Mouse (Mus musculus) brown adipose tissue, adult 24 weeks (tissue): ENCODE results near the gene Slc15a1. TPM values are rescaled to one million over a fixed set of nuclear protein-coding genes. Genes with fewer than 3 reads are reported as not detected.

ENCODE experiments used
- H3K27ac ChIP-seq: fragments of 200-500 bp; replicated peaks from 2 replicates; pipeline ENCODE4 v1.5.1; 2012; ENCODE audit warnings: low read depth, mild to moderate bottlenecking, low read length
- H3K4me1 ChIP-seq: fragments of 200-500 bp; 2 replicates; pipeline ENCODE4 v1.6.1; 2012; ENCODE audit warnings: low read length, mixed read lengths; ENCODE audit not compliant: control insufficient read depth, insufficient read depth, insufficient read length
- H3K4me3 ChIP-seq: fragments of 200-500 bp; 2 replicates; pipeline ENCODE4 v1.5.1; 2012; ENCODE audit warnings: low read depth, mild to moderate bottlenecking, low read length, moderate library complexity; ENCODE audit not compliant: insufficient read depth
- polyA plus RNA-seq: library from polyadenylated mRNA; stranded (reverse); fragments of >200 nt; gene quantifications from 2 replicates; pipeline ENCODE4 v1.2.4, GENCODE M21; 2012; ENCODE audit not compliant: missing spikeins, insufficient read depth, insufficient read length

The Slc15a1 gene
- polyA plus RNA-seq, 1 experiment = not detected

DNA sequence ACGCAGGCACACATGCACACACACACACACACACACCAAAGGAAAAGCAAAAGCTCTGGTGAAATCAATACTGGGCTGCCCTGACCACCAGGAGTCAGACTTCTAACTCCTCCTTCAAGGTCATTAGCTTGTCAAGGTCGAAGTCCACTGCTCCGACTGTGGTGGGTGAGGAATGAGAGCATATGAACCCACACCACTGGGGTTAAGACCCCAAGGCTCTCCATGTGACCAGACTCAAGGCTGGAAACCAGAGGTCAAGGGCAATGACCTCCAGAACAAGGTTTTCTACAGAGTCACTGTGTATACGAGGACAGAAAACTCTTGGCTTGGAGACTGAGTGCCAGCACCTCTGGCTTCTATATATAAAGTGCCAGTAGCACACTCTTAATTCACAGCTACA lies 31.2 kb downstream of the Slc15a1 start:
- Histone ChIP-seq H3K4me3 (no peak overlapping the region), H3K27ac (no peak overlapping the region), H3K4me1 (no peaks in the 10 kb centered on the region)

DNA sequence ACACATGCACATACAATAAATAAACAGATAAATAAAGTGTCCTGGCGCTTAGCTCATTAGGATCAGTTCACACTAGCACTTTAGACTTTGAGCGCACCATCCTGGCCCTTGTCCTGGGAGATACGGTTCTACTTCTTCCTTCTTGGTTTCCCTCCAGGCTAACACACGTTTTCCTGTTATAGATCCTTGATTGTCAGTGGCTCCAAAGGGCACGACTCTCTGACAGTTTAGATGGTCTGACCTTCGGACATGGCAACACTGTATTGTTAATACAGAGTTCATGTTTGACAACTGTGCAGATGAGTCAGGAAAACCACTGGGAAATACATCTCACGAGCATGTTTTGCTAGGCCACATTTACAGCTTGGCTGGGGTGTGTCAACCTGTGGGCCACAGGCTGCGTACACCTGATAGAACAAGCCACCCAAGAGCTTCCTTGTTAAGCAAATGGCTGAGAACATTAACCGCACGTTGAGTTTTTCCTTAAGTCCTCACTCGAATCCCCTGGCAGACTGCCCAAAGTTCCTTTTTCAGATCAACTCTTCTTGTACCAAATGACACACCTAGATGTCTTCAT lies 33.4 kb downstream of the Slc15a1 start:
- Histone ChIP-seq H3K27ac (no peak overlapping the region), H3K4me1 (no peaks in the 10 kb centered on the region), H3K4me3 (no peak overlapping the region)

DNA sequence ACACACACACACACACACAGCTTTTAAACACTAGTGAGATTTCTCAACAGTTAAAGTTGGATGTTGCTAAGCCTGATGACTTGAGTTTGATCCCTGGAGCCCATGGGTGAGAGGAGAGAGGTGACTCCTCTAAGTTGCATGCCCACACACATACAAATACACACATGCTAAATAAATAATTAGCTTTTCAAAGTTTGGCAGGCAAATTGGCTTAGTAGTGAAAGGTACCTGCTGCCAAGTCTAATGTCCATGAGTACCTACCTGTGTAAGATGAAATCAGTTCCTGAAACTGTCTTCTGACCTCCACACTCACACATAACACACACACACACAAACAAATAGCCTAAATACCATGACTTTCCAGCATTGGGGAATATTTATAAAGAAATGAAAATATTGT lies 35.5 kb downstream of the Slc15a1 start:
- H3K4me1 ChIP-seq = no peaks in the 10 kb centered on the region
- H3K27ac ChIP-seq = no peak overlapping the region
- H3K4me3 ChIP-seq = no peak overlapping the region

DNA sequence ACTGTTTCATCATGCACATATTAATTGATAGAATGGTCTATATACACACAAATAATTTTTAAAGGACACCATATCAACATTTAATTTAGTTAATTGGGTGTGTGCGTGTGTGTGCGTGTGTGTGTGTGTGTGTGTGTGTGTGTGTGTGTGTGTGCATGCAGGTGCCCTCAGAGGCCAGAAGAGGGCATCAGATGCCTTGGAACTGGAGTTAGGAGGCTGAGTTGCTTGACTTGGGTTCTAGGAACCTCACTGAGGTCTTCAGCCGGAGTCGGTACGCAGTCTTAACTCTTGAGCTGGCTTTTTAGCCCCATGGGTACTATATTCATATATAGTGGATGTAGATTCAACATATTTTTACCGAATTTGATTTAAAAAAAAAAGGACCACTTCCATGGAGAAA lies 37.4 kb downstream of the Slc15a1 start:
- H3K4me3 ChIP-seq = no peak overlapping the region
- no peaks in the 10 kb centered on the region for H3K4me1 ChIP-seq
- H3K27ac ChIP-seq = no peak overlapping the region

DNA sequence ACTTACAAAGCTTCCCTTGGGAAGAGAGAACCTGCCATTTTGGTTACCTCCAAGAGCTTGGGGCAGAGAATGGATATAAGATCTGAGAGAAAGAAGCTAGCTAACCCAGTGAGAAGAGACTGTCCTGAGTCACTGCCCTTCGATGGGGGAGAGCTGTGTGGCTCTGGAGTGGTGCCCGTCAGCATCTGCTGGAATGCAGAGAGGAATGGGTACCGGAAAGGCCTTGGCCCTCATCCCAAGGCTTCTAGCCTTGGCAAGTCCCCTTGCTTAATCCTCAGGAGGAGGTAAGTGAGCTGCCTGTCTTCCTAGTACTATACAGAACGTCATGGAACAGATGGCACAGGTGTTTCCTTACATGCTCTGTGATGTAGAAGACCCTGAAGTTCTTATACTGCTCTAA lies 38.6 kb downstream of the Slc15a1 start:
- Histone ChIP-seq H3K27ac (no peak overlapping the region), H3K4me1 (no peaks in the 10 kb centered on the region), H3K4me3 (no peak overlapping the region)

DNA sequence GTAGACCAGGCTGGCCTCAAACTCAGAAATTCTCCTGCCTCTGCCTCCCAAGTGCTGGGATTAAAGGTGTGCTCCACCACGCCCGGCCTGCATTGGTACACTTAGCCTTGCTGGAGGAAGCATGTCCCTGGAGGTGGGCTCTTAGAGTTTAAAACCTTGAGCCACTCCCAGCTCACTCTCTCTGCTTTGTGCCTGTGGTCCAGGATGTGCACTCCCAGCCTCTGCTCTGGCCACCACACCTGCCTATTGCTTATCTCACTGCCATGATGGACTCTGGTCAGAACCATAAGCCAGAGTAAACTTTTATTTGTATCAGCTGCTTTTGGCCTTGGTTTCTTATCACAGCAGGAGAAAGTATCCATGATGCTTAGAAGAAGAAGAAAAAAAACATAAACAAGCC lies 40.7 kb downstream of the Slc15a1 start:
- Histone ChIP-seq H3K4me1 (no peaks in the 10 kb centered on the region), H3K4me3 (no peak overlapping the region), H3K27ac (no peak overlapping the region)

DNA sequence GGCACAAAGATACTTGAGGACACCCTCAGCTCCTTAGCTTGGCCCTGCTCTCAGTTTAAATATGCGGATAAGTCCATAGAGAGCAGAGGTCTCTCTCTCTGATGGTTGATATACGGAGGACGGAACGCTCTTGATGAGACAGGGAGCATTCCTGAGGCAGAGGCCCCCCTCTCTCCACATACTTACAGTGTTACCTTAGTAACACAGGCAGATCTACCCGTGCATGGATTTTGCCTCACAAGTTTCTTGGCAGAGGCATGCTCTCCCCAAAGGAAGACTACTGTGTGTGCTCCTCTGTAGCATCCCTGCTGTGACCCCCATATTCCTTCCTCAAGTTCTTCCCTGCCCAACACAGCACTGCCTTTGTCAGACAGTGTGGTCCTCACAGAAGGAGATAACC lies 42.3 kb downstream of the Slc15a1 start:
- Histone ChIP-seq H3K4me3 (no peak overlapping the region), H3K4me1 (no peaks in the 10 kb centered on the region), H3K27ac (no peak overlapping the region)

DNA sequence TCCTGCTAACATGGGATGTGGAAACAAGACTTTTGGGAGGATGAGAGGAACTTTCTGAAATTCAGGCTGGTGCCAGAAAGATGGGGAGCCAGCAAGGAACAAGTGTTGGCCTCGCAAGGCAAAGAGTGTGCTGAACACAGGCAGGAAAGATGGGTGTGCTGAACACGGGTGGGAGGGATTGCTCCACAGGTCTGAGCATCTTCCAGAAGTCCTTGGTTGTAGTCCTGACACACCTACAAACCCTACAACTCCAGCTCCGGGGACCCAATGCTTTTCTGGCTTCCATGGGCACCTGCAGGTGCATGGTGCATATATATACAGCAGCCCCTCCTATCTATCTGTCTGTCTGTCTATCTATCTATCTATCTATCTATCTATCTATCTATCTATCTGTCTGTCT lies 44.1 kb downstream of the Slc15a1 start:
- Histone ChIP-seq H3K4me1 (no peaks in the 10 kb centered on the region), H3K27ac (no peak overlapping the region), H3K4me3 (no peak overlapping the region)

DNA sequence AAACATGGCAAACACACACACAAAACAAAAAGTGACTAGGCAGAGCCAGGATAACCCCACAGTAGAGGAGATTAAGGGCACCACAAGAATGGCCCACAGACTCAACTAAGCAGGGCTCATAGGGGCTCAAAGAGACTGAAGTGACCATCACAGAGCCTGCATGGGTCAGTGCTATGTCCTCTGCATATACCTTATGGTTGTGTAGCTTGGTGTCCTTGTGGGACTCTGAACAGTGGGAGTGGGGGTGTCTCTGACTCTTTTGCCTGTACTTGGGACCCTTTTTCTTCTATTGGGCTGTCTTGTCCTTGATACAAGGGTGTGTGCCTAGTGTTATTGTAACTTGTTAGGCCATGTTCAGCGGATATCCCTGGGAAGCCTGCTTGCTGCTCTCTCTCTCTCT lies 46.5 kb downstream of the Slc15a1 start:
- Histone ChIP-seq H3K4me3 (no peak overlapping the region), H3K27ac (no peak overlapping the region), H3K4me1 (no peaks in the 10 kb centered on the region)

DNA sequence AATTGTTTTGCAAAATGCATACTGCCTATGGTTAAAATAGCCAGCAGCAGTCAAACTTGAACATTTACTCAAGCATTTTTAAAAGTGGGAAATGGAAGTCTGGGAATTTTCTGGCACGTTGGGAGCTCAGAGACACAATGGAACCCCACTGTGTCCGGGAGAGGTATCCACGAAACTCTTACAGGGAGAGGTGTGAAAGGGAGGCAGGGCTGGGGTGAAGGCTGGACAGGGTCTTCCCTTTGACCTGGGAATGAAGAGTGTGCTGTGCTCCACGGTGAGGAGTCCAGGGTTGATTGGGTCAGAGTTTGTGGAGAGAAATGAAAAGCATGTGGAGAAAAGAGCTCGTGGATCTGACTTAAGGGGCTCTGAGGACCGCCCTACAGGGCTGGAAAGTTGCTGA lies 47.5 kb downstream of the Slc15a1 start:
- H3K4me3 ChIP-seq = no peak overlapping the region
- H3K27ac ChIP-seq = no peak overlapping the region
- no peaks in the 10 kb centered on the region for H3K4me1 ChIP-seq

DNA sequence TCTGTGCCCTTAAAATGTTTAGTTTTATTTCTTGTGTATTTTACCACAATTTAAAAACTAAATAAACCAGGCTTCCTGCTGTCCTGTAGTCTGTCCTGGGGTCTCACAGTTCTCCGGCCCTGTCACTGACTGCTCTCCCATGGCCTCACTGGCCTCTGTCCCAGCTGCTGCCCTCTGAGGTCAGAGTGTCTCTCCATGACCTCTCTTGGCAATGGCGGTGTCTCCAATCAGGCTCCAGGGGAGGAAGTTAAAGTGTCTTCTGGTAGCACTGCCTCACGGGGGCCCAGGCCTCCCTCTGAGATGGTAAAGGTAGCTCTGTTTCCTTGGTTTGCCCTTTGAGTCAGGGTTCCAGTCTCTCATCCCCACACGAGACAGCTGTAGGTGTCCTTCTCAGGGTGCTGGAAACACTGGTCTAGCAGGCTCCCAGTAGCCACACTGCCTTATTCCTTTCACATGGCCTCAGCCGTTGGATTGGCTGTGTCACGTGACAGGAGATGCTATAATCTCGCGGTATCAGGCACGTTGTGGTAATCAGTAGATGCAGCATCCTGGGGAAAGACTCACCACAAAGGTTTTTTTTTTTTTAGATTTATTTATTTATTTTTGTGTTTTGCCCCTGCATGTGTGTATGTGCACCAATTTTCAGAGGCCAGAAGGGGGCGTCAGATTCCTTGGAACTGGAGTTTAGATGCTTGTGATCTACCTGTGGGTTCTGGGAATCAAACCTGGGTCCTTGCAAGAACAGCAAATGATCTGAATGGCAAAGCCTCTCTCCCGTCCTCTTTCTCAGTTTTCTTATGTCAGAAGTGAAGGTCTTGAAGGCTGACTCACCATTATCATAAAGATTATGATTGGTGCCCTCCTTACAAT lies 48.4 kb downstream of the Slc15a1 start:
- Histone ChIP-seq H3K4me1 (no peaks in the 10 kb centered on the region), H3K27ac (no peak overlapping the region), H3K4me3 (no peak overlapping the region)

DNA sequence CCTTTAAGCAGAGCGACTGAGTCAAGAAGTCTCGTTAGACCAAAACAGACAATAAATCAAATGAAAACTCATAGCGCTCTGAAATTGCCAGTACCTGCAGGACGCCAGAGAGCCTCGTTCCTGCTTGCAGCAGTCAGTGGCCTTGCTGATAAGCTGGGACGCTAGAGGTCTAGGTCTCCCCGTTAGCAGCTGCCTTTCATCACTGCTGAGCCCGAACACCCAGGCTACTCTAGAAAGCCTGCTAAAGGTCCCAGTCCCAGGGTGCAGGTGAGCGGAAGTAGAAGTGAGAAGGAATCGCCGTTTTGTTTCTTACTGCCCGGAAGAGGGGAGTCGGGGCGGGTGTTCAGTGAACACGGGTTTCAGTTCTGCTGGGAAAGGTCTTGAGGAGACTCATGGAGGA lies 49.1 kb downstream of the Slc15a1 start:
- no peak overlapping the region for H3K27ac ChIP-seq
- no peaks in the 10 kb centered on the region for H3K4me1 ChIP-seq

DNA sequence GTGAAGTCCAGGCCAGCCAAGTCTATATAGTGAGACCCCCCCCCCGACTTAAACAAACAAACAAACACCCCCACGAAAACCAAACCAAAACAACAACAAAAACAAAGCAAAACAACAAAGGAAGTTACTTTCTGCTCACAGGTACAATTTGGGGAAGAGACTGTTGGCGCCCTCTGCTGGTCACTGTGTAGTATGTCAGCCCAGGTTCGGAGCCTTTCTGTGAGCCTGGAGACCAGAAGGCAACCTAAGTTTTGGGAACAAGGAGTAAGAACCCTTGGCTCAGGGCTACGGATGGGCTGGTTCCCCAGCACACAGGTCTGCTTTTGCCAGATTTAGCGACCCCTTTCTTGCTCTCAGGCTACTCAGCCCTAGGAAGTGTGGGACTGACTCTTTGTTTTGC lies 49.5 kb downstream of the Slc15a1 start:
- Histone ChIP-seq H3K27ac (no peak overlapping the region), H3K4me1 (no peaks in the 10 kb centered on the region; the same call in 1 of the 2 replicates), H3K4me3 (no peak overlapping the region)

More for the DNA sequence above, 49.1 kb downstream of the Slc15a1 start:
- H3K4me3 ChIP-seq = no peak overlapping the region

DNA sequence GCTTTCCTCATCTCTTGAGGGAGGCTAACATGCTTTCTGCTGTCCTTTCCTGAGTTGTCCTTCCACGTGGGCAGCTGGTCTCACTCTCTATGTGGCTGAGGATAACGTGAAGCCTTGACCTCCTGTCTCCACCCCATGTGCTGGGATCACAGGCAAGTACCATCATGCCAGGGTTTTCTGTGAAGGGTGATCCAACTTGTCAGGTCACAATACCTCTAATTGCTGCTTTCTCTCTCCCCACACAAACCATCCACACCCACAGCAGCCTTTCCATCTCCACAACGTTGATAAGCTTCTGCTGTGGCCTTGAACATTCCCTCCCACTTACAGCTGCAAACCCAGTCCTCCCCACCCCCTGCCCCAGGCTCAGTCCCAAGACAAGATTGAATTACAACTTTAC lies 51.9 kb downstream of the Slc15a1 start:
- Histone ChIP-seq H3K4me1 (no peaks in the 10 kb centered on the region; the same call in 1 of the 2 replicates), H3K27ac (no peak overlapping the region), H3K4me3 (no peak overlapping the region)

DNA sequence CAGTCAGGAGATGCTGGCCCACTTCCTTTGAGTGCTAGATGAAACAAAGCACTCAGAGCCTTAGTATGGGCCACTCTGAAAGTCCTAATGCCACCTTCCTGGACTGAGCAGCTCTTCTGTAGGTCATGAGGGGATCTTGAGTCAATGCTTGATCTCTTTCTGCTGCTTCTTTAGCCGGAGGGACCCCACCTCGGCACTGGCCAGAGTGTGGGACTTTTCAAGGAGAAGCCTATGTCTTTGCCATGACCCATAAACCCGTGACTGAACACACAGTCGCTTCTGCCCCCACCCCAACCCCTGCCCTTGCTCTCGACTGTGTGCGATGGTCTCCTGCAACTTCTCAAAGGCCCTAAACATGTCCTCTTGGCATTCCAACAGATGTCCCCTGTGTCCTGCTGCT lies 52.8 kb downstream of the Slc15a1 start:
- no peak overlapping the region for H3K27ac ChIP-seq
- H3K4me3 ChIP-seq = no peak overlapping the region
- no peaks in the 10 kb centered on the region; the same call in 1 of the 2 replicates for H3K4me1 ChIP-seq

DNA sequence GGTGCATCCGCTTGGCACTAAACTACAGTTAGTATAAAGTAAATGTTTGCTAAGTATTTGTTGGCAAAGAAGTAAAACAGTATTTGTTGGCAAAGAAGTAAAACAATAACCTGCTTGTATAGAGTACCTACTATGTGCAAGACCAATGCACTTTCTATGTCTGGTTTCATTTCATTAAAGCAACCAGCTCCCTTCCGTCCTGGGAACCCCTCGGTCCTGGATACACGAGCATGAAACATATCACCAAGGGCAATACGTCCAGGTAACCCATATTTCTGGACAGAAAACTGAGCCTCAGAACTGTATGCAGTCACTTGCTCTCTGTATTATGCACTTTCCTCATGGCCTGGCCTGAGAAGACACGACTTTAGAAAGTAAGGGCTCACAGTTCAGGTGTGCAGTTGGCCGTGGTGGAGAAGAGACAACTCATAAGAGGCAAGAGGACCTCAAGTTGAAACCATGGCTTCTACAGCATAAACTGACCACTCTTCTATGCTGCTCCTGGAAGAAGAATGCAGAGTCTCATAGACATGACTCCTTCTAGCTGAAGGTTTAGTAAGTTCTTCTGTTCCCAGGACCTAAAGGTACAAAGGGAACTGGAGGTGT lies 53.5 kb downstream of the Slc15a1 start:
- Histone ChIP-seq H3K4me1 (no peaks in the 10 kb centered on the region; the same call in 1 of the 2 replicates), H3K4me3 (no peak overlapping the region), H3K27ac (no peak overlapping the region)
